Mouse (Mus musculus): ENCODE measurements around the gene Tm4sf5.

Gene Tm4sf5

DNA sequence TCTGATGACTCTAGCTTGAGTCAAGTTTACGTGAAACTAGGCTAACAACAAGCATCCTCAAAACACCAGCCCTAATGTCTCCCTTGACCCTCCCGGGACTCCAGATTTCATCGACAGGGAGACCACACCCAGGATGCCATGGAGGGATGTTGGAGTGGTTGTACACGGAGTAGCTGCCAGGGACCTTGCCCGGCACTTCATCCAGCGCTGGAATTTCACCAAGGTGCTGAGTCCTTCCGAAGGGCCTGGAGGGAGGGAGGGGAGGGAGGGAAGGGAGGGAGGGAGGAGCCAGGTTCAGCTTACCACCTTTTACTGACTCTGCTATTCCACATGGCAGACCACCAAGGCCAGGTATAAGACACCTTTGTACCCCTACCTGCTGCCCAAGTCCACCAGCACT, 48.9 kb downstream of the Tm4sf5 start:
- no peak for DNase-seq

DNA sequence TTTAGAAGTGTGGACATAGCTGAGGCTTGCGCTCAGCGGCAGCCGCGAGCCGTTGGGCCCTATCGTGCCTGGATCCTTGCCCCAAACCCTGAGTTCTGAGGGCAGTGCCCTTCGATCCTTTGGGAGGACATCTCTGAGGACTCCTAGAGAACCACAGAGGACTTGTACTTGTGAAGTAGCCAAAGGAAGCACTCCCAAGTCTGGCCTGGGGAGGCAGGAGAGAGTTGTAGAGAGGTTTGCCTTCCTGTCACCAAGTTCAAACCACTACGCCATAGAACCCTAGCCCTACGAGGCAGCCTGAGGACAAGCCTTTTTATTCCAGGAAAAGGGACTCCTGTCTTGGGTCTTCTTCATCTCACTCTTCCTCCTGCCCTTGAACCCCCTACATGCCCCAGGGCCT, 52.5 kb downstream of the Tm4sf5 start:
- DNase-seq = no peak
